Mouse (Mus musculus) limb, embryonic 14.5 days (tissue): ENCODE measurements around the gene Ptpn21. TPM values are rescaled to one million over a fixed set of nuclear protein-coding genes. Genes with fewer than 3 reads are reported as not detected.

Experiments used
- ATAC-seq: fragments of 200-750 bp; cut with Nextera tagmentation; 2 replicates; pipeline ENCODE4 v1.8.0; 2017; ENCODE audit warnings: low read depth, moderate number of reproducible peaks, moderate TSS enrichment; ENCODE audit not compliant: low FRiP score
- DNase-seq: peaks from one replicate; pipeline ENCODE4 v3.0.0-alpha.2; 2015; ENCODE audit warnings: low spot score
- H3K27ac ChIP-seq: fragments of 300-500 bp; sonication (generic); replicated peaks from 2 replicates; pipeline ENCODE4 v1.5.1; 2014; ENCODE audit warnings: low read depth, mild to moderate bottlenecking, low read length, moderate library complexity, mixed read lengths
- H3K27me3 ChIP-seq: fragments of 300-500 bp; sonication (generic); 2 replicates; pipeline ENCODE4 v1.6.1; 2014; ENCODE audit warnings: low read length, mixed read lengths; ENCODE audit not compliant: control insufficient read depth, insufficient read depth
- H3K36me3 ChIP-seq: fragments of 300-500 bp; sonication (generic); 2 replicates; pipeline ENCODE4 v1.6.1; 2014; ENCODE audit warnings: mild to moderate bottlenecking, low read length, moderate library complexity, mixed read lengths; ENCODE audit not compliant: control insufficient read depth, insufficient read depth
- H3K4me1 ChIP-seq: fragments of 300-500 bp; sonication (generic); 2 replicates; pipeline ENCODE4 v1.6.1; 2014; ENCODE audit warnings: antibody characterized with exemption, low read length, mixed read lengths; ENCODE audit not compliant: control insufficient read depth, insufficient read depth
- H3K4me2 ChIP-seq: fragments of 300-500 bp; sonication (generic); replicated peaks from 2 replicates; pipeline ENCODE4 v1.6.1; 2014; ENCODE audit warnings: low read depth, mild to moderate bottlenecking, low read length, moderate library complexity; ENCODE audit not compliant: severe bottlenecking
- H3K4me3 ChIP-seq: fragments of 300-500 bp; sonication (generic); replicated peaks from 2 replicates; pipeline ENCODE4 v1.5.1; 2014; ENCODE audit warnings: low read length
- H3K9ac ChIP-seq: fragments of 300-500 bp; sonication (generic); 2 replicates; pipeline ENCODE4 v1.6.1; 2014; ENCODE audit warnings: mild to moderate bottlenecking, low read depth, low read length, moderate library complexity; ENCODE audit not compliant: severe bottlenecking
- H3K9me3 ChIP-seq: fragments of 300-500 bp; sonication (generic); 2 replicates; pipeline ENCODE4 v1.6.1; 2016; ENCODE audit warnings: low read length; ENCODE audit not compliant: control insufficient read depth
- POLR2A ChIP-seq: fragments of 200-500 bp; IDR thresholded peaks from 2 replicates; pipeline ENCODE4 v1.8.0; 2012; ENCODE audit warnings: inconsistent platforms, mild to moderate bottlenecking, moderate library complexity, borderline replicate concordance; ENCODE audit not compliant: insufficient read depth, insufficient read length; ENCODE audit errors: extremely low read depth
- WGBS: fragments of 180-500 bp; shearing (Covaris S2); extraction: QIAGEN DNeasy Blood & Tissue Kit; methylation state at CpG from one replicate; pipeline ENCODE4 v1.1.7; 2014; 5-methylcytosine and 5-hydroxymethylcytosine counted together
- polyA plus RNA-seq, 2 experiments: library from polyadenylated mRNA; depleted of rRNA in 1 of 2; stranded (reverse) in 1 of 2; unstranded in 1 of 2; fragments of >200 nt; fragmentation: Nextera tagmentation in 1 of 2; extraction: Ambion mirVana in 1 of 2; gene quantifications; 2 replicates each; pipeline versions ENCODE4 v1.2.1 to v1.2.3; 2012 to 2014

The Ptpn21 gene
- polyA plus RNA-seq, 2 experiments, result 9.9 to 13.1 TPM

DNA sequence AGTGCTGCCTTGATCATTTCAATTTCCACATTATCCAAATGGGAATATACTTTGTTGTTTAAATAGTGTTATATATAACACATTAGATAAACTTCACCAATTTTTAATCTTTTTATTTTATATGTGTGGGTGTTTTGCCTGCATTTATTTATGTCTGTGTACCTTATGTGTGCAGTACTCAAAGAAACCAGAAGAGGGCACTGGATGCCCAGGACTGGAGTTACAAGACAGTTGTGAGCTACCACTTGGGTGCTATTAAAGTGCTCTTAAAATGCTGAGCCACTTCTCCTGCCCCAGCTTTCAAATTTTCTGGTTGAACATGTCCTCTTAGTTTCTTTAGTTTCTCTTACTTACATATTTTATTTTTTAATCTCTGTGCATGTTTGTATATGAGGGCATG lies 92.4 kb downstream of the Ptpn21 start:
- ATAC-seq (no peak), DNase-seq (no peak)
- H3K9ac ChIP-seq, result no peak overlapping the region

DNA sequence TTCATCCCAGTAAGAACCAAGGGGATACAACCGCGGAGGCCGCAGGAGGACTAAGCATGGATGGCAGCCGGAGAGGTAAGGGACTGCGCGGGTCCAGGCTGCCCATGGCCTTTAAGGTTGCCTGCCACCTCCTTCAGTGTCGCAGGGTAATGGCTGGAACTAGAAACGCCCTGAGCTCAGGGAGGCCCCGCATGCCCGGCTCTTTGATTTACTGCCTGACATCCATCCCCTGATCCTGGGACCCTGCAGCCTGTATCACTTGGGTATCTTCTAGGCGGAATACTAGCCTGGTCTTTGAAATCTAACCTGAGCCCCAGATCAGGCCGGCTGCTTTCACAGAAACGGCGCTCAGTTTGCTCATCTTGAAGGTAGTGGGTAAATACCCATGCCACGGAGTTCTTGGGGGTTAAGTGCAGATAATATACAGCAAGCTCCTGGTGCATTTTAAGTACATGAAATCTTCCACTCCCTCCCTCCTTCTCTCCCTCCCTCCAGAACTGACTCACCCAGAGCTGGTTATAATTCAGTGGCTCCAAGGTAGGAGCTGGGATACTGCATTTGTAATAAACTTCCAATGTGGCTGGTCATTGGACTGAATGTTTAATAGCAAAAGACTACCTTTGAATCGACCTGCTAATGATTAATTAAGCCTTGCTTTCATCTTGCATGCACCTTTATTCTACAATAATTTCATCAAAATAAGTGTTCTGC lies 108.8 kb downstream of the Ptpn21 start:
- TF ChIP-seq POLR2A, result no peak
- WGBS, result 1% methylated on average over 16 of the region's 16 CpGs
- no peaks in the 10 kb centered on the region for H3K9me3 ChIP-seq
- peak; percentile 77 for ATAC-seq
- peaks cover 5% of the 10 kb centered on the region; the same call in 1 of the 2 replicates for H3K36me3 ChIP-seq
- no peak for DNase-seq
- H3K4me3 ChIP-seq, result peak overlapping the region; percentile 65
- H3K27me3 ChIP-seq, result no peaks in the 10 kb centered on the region
- H3K4me1 ChIP-seq, result peaks cover 4% of the 10 kb centered on the region; the same call in 1 of the 2 replicates
- H3K4me2 ChIP-seq, result peak overlapping the region; percentile 64
- no peak overlapping the region for H3K27ac ChIP-seq
- H3K9ac ChIP-seq, result peak overlapping the region; percentile 63

More for the DNA sequence above, 92.4 kb downstream of the Ptpn21 start:
- Histone ChIP-seq H3K27ac (no peak overlapping the region), H3K4me3 (no peak overlapping the region), H3K9me3 (no peaks in the 10 kb centered on the region), H3K36me3 (peaks cover 8% of the 10 kb centered on the region), H3K4me1 (no peaks in the 10 kb centered on the region), H3K27me3 (no peaks in the 10 kb centered on the region), H3K4me2 (no peak overlapping the region)
- TF ChIP-seq POLR2A, result no peak

DNA sequence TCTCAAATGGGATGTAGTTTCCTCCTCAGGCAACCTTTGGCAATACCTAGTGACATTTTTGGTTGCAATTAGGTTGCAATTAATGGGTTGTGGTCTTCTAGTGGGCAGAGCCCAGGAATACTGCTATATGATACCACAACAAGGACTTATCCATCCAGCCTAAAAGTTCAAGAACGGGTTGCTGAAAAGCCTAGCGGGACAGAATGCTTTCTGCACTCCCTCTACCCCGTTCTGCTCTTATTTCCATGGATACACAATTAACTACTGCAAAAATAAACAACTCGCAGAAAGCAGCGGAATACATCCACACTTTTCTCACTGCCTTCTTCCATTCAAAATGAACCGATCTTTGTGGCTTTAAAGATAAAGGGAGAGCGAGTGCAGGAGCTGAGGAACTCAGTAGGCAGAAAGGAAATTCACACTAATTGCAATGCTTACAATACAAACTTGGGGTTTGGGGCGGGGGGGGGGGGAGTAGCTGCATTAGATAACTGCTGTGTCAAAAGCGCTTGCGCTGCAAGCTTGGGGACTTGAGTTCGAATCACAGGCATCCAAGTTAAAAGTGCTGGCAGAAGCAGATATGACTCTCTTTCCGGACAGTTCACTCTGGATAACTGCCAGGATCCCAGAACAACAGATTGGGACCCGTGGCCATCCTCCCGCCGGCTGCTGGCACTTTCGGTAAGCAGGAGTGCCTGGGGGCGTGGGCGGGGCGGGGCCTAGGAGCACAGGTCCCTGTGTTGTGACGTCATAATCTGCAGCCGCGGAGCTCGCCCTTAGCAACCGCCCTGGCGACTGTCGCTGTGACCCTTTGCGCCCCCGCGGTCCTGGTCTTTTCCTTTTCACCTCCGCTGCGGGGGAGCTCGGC lies 109.6 kb downstream of the Ptpn21 start, which contains the start of gene Spata7:
Spata7 (plus strand) TSS at position 766 of the 868 bp plus-strand sequence.
- H3K9ac ChIP-seq, result peak within 1 kb of the TSS; percentile 63
- peak within 1 kb of the TSS; percentile 65 for H3K4me3 ChIP-seq
- 4% methylated on average over 32 of the region's 32 CpGs for WGBS
- peaks cover 2% of the 10 kb centered on the region; the same call in 1 of the 2 replicates for H3K36me3 ChIP-seq
- no peak within 1 kb of the TSS for H3K27ac ChIP-seq
- H3K4me2 ChIP-seq, result peak within 1 kb of the TSS; percentile 64
- no peaks in the 10 kb centered on the region for H3K27me3 ChIP-seq
- H3K9me3 ChIP-seq, result no peaks in the 10 kb centered on the region
- TF ChIP-seq POLR2A, result 0 out of 2 replicates have a peak, but pooled peaks have one; percentile 5
- peaks cover 4% of the 10 kb centered on the region; the same call in 1 of the 2 replicates for H3K4me1 ChIP-seq
- ATAC-seq (peak; percentile 96), DNase-seq (peak; percentile 89)

Other genes starting within 250 kb of the Ptpn21 start
- 0.08 and 0.14 TPM in 2 replicates for gene Kcnk10, start 159.1 kb downstream of the Ptpn21 start, polyA plus RNA-seq (2012; rRNA removed)
- 0.11 TPM in 1 of 2 replicates, not detected in the other for gene Kcnk10, start 159.1 kb downstream of the Ptpn21 start, polyA plus RNA-seq (2014; fragmentation: Nextera tagmentation; extraction: Ambion mirVana)
- gene Spata7, start 109.2 kb downstream of the Ptpn21 start, polyA plus RNA-seq (2012; rRNA removed), result 7.7 and 8.4 TPM in 2 replicates
- gene Spata7, start 109.2 kb downstream of the Ptpn21 start, polyA plus RNA-seq (2014; fragmentation: Nextera tagmentation; extraction: Ambion mirVana), result 12.5 and 15.3 TPM in 2 replicates
- 138 and 145 TPM in 2 replicates for gene Zc3h14, start 9.6 kb upstream of the Ptpn21 start, polyA plus RNA-seq (2012; rRNA removed)
- gene Zc3h14, start 9.6 kb upstream of the Ptpn21 start, polyA plus RNA-seq (2014; fragmentation: Nextera tagmentation; extraction: Ambion mirVana), result 128 and 137 TPM in 2 replicates
- 3.1 and 4.6 TPM in 2 replicates for gene Eml5, start 164.1 kb upstream of the Ptpn21 start, polyA plus RNA-seq (2012; rRNA removed)
- gene Eml5, start 164.1 kb upstream of the Ptpn21 start, polyA plus RNA-seq (2014; fragmentation: Nextera tagmentation; extraction: Ambion mirVana), result 2.3 and 2.6 TPM in 2 replicates
- 40.8 and 42.4 TPM in 2 replicates for gene Ttc8, start 183.2 kb upstream of the Ptpn21 start, polyA plus RNA-seq (2012; rRNA removed)
- 23.9 and 31.1 TPM in 2 replicates for gene Ttc8, start 183.2 kb upstream of the Ptpn21 start, polyA plus RNA-seq (2014; fragmentation: Nextera tagmentation; extraction: Ambion mirVana)